Mouse (Mus musculus): ENCODE measurements around the gene Lhb.

DNA sequence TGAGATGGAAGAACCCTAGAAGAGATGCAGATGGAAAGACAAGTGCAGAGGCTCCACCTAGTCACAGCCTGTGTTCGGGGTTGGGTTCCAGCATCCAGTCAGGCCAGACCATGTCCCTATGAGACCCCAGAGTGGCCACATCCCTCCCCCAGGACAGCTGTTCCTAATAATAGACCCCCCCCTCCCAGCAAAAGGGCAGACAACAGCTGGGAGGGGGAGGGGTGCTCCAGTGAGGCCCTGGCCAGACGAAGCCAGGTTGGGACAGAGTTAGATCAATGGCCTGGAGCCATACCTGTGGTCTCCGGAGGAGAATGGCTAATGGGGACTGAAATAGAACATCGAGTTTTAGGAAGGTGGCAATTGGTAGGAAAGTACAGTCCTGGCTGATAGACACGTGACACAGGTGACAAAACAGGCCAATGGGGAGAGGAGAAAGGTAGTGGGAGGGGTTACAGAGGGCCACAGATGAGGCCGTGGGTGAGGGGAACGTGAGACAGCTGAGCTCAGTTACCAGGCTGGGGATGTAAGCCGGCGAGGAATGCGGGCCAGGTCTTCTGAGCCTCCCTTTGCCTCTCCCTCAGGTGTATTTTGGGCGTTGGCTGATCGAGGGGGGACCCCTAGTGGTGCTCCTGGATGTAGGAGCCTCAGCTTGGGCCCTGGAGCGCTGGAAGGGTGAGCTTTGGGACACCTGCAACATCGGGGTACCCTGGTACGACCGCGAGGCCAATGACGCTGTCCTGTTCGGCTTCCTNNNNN is 17.1 kb downstream of the Lhb start, which contains the start of gene Ruvbl2:
- TF ChIP-seq CTCF (IDR thresholded peaks at IDR 0.05; ENCODE audit: low read depth), result peak; percentile 66
- no peak for TF ChIP-seq EP300 (optimal IDR thresholded peaks at IDR 0.05)
